Mouse (Mus musculus) hindbrain, embryonic 15.5 days (tissue): Measurements from ENCODE around the gene Mthfsl. TPM values are rescaled to one million over a fixed set of nuclear protein-coding genes. Genes with fewer than 3 reads are reported as not detected.
"Not testable (repeated sequence)": the region's sequence is repeated elsewhere in the genome, so short reads cannot be mapped to it uniquely, and the experiment has no call there.

Experiments used
- ATAC-seq: fragments of 200-750 bp; cut with Nextera tagmentation; 2 replicates; pipeline ENCODE4 v1.8.0; 2017; ENCODE audit warnings: low read depth, moderate number of reproducible peaks, moderate TSS enrichment; ENCODE audit not compliant: low FRiP score
- H3K27ac ChIP-seq: fragments of 300-500 bp; sonication (generic); replicated peaks from 2 replicates; pipeline ENCODE4 v1.5.1; 2015; ENCODE audit warnings: mild to moderate bottlenecking, inconsistent platforms
- H3K27me3 ChIP-seq: fragments of 300-500 bp; sonication (generic); 2 replicates; pipeline ENCODE4 v1.6.1; 2015; ENCODE audit warnings: control low read depth, inconsistent platforms
- H3K36me3 ChIP-seq: fragments of 300-500 bp; sonication (generic); 2 replicates; pipeline ENCODE4 v1.6.1; 2015; ENCODE audit warnings: control low read depth, inconsistent platforms
- H3K4me1 ChIP-seq: fragments of 300-500 bp; sonication (generic); replicated peaks from 2 replicates; pipeline ENCODE4 v1.6.1; 2015; ENCODE audit warnings: control low read depth, inconsistent platforms
- H3K4me2 ChIP-seq: fragments of 300-500 bp; sonication (generic); 2 replicates; pipeline ENCODE4 v1.6.1; 2015; ENCODE audit warnings: moderate library complexity, mild to moderate bottlenecking, inconsistent platforms
- H3K4me3 ChIP-seq: fragments of 300-500 bp; sonication (generic); 2 replicates; pipeline ENCODE4 v1.5.1; 2015; ENCODE audit warnings: mild to moderate bottlenecking, inconsistent platforms
- H3K9ac ChIP-seq: fragments of 300-500 bp; sonication (generic); 2 replicates; pipeline ENCODE4 v1.6.1; 2015; ENCODE audit warnings: inconsistent platforms
- H3K9me3 ChIP-seq: fragments of 300-500 bp; sonication (generic); 2 replicates; pipeline ENCODE4 v1.6.1; 2016; ENCODE audit warnings: control low read depth, inconsistent platforms
- WGBS: fragments of 180-500 bp; shearing (Covaris S2); methylation state at CpG from one replicate; pipeline ENCODE4 v1.1.7; 2015; 5-methylcytosine and 5-hydroxymethylcytosine counted together
- polyA plus RNA-seq: library from polyadenylated mRNA; unstranded; fragments of >200 nt; fragmentation: Nextera tagmentation; extraction: Ambion mirVana; gene quantifications from 2 replicates; pipeline ENCODE4 v1.2.1, GENCODE M21; 2015

Gene Mthfsl
- polyA plus RNA-seq, 1 experiment from 2014 or later, result 39.5 TPM

DNA sequence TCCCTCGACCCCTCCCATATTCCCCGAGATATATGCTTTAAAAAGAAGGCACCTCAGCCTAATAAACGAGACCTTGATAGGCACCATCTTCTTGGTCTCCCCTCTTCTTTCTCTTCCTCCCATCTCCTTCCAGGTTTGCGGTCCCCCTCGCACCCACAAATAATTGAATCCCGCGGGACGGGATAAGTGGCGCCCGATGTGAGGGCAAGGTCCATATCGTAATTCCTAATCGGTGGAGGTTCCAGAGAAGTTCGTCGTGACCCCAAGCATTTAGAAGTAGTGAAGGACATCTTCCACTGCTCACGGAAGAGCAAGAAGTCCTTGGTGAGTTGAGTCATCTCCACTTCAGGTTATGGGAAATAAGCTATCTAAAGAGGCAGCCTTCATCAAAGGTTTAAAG lies 69.4 kb downstream of the Mthfsl start:
- 99% methylated on average over 13 of the region's 15 CpGs for WGBS
- not testable (repeated sequence) for H3K4me3 ChIP-seq, H3K9ac ChIP-seq, H3K9me3 ChIP-seq, H3K27me3 ChIP-seq, H3K27ac ChIP-seq, ATAC-seq, H3K4me1 ChIP-seq, H3K36me3 ChIP-seq, H3K4me2 ChIP-seq

Other genes starting within 250 kb of the Mthfsl start
- gene Syncrip, start 237.7 kb downstream of the Mthfsl start, polyA plus RNA-seq, result 71.2 and 77.0 TPM in 2 replicates
- gene Zfp949, start 172.3 kb downstream of the Mthfsl start, polyA plus RNA-seq, result 17.2 and 19.8 TPM in 2 replicates
- gene Trim43a, start 139.4 kb downstream of the Mthfsl start, polyA plus RNA-seq, result 0.14 and 0.21 TPM in 2 replicates
- gene Bcl2a1d, start 11.6 kb upstream of the Mthfsl start, polyA plus RNA-seq, result 0.25 and 0.41 TPM in 2 replicates
- gene Trim43c, start 118.9 kb upstream of the Mthfsl start, polyA plus RNA-seq, result not detected in 2 replicates
- not detected in 2 replicates for gene Bcl2a1a, start 236.6 kb upstream of the Mthfsl start, polyA plus RNA-seq